Mouse (Mus musculus) ES-Bruce4 (cell line): ENCODE results near the gene Hist1h4k.
"Not testable (repeated sequence)": the region's sequence is repeated elsewhere in the genome, so short reads cannot be mapped to it uniquely, and the experiment has no call there.

Experiments
- CTCF ChIP-seq: IDR thresholded peaks from one replicate; pipeline ENCODE4 v1.8.1; 2011; ENCODE audit warnings: low read depth, low read length
- POLR2A ChIP-seq: IDR thresholded peaks from one replicate; pipeline ENCODE4 v1.8.1; 2011; ENCODE audit warnings: low read length; ENCODE audit not compliant: insufficient read depth

DNA sequence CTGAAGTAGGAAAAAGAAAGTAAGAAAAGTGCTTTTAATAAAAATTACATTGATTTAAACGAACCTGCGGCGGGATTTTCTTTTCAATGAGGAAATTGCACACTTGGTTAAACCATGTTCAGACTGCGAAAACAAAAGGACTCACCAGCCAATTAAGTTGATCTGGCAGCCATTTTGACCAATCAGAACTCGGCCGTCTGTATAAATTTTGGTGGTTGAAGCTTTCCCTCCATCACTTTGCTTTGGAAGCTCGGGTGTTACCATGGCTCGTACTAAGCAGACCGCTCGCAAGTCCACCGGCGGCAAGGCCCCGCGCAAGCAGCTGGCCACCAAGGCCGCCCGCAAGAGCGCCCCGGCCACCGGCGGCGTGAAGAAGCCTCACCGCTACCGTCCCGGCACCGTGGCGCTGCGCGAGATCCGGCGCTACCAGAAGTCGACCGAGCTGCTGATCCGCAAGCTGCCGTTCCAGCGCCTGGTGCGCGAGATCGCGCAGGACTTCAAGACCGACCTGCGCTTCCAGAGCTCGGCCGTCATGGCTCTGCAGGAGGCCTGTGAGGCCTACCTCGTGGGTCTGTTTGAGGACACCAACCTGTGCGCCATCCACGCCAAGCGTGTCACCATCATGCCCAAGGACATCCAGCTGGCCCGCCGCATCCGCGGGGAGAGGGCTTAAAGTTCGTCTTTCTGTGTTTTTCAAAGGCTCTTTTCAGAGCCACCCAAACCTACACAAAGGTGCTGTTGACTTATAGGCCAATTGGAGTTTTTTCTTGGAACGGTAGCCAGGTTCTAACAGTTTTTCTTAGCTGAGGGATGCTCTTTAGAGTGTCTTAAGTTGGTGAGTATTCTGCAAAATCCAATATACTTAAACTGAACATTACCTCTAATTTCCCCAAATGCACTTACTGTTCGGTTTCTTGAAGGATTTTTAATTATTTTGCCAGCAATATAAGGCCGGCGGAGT, 32.6 kb downstream of the Hist1h4k start, which contains the start of gene Hist1h3h:
- TF ChIP-seq CTCF: not testable (repeated sequence)
- peak; percentile 89 for TF ChIP-seq POLR2A
